Mouse (Mus musculus): ENCODE results near the gene Axl. TPM values are rescaled to one million over a fixed set of nuclear protein-coding genes. Genes with fewer than 3 reads are reported as not detected.
A peak's percentile ranks its signal among the peaks of the same experiment; 100 is the strongest.

The Axl gene
- polyA plus RNA-seq, 1 experiment from 2014 or later: 69.8 TPM

DNA sequence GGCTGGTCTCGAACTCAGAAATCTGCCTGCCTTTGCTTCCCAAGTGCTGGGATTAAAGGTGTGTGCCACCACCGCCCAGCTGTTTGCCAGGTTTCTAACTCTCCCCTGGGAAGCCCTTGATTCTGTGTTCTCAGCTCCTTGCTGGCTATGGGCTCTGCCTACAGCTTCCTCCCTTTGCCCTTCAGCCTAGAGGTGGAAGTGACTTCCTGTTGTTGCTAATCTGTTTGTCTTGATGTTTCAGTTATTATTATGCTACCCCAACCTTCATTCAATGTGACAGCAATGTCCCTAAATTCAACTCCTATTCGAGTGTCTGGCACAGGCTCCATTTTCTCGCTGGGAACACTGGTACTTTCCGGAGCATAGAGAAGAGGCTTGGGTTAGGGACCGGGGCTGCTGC, 22.4 kb downstream of the Axl start:
- Histone ChIP-seq H3K27me3 (replicated peaks) (no peaks in the 10 kb centered on the region), H3K9me3 (no peaks in the 10 kb centered on the region), H3K4me3 (replicated peaks) (no peak overlapping the region), H3K9ac (no peak overlapping the region), H3K27ac (no peak overlapping the region), H3K4me2 (replicated peaks) (no peak overlapping the region), H3K4me1 (replicated peaks) (no peaks in the 10 kb centered on the region), H3K36me3 (peaks cover 33% of the 10 kb centered on the region; the same call in 1 of the 2 replicates)
- no peak for ATAC-seq
- WGBS: 86% methylated on average over 6 of the region's 6 CpGs

DNA sequence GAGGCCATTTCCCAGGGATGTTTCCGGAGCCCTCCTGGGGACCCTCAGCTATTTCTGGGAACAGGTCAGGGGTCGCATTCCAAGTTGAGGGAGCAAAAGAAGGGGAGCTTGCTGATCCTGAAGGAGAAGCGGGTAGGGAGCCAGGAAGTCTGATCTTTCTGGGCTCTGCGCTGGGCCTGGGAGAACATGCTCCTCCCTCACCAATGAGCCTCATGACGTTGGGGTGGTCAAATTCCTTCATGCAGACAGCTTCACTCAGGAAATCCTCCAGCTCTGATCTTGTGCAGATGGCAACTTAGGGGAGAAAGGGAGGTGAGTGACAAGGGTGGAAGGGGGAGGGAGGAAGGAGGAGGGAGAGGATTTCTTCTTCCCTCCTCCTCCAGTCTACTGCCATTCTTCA, 24.3 kb downstream of the Axl start:
- Histone ChIP-seq H3K9me3 (no peaks in the 10 kb centered on the region), H3K27me3 (replicated peaks) (no peaks in the 10 kb centered on the region), H3K4me2 (replicated peaks) (no peak overlapping the region), H3K4me1 (replicated peaks) (no peaks in the 10 kb centered on the region), H3K36me3 (peaks cover 21% of the 10 kb centered on the region; the same call in 1 of the 2 replicates), H3K9ac (no peak overlapping the region), H3K4me3 (replicated peaks) (no peak overlapping the region), H3K27ac (peak overlapping the region; percentile 28; the same call in 1 of the 2 replicates)
- 49% methylated on average over 5 of the region's 5 CpGs for WGBS
- peak; percentile 46; the same call in 1 of the 2 replicates for ATAC-seq

DNA sequence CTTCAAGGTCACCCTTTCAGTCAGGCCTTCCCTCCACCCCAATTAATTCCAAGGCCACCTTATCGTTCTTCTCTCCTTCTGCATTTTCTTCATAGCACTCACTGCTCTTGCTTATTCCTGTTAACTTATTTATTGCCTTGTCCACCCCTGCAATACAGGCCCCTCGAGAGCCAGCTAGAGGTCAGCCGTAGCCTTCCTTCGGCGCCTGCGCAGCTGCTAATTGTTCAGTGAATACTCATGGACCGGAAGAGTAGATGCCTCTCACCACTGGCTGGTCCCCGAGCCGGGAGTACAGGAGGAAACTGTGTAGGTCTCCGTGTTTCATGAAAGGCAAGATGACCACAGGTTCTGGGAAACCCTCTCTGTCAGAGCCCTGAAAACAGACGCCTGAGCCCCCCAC, 24.8 kb downstream of the Axl start:
- Histone ChIP-seq H3K9ac (no peak overlapping the region), H3K9me3 (no peaks in the 10 kb centered on the region), H3K27ac (peak overlapping the region; percentile 28; the same call in 1 of the 2 replicates), H3K4me2 (replicated peaks) (no peak overlapping the region), H3K4me1 (replicated peaks) (no peaks in the 10 kb centered on the region), H3K27me3 (replicated peaks) (no peaks in the 10 kb centered on the region), H3K4me3 (replicated peaks) (no peak overlapping the region), H3K36me3 (peaks cover 19% of the 10 kb centered on the region)
- 54% methylated on average over 11 of the region's 11 CpGs for WGBS
- no peak for ATAC-seq

- H3K27ac ChIP-seq: no peak overlapping the region
- H3K4me2 ChIP-seq (replicated peaks): no peak overlapping the region
- H3K27me3 ChIP-seq (replicated peaks): no peaks in the 10 kb centered on the region
- no peak overlapping the region for H3K9ac ChIP-seq
- ATAC-seq: no peak
- H3K4me3 ChIP-seq (replicated peaks): no peak overlapping the region
- no peaks in the 10 kb centered on the region for H3K9me3 ChIP-seq
- H3K4me1 ChIP-seq (replicated peaks): no peaks in the 10 kb centered on the region
- 74% methylated on average over 10 of the region's 10 CpGs for WGBS
- H3K36me3 ChIP-seq: peaks cover 10% of the 10 kb centered on the region
Observed at GRCm38 (mm10) chr7:25761354-25761753, 27.2 kb downstream of the Axl start.

DNA sequence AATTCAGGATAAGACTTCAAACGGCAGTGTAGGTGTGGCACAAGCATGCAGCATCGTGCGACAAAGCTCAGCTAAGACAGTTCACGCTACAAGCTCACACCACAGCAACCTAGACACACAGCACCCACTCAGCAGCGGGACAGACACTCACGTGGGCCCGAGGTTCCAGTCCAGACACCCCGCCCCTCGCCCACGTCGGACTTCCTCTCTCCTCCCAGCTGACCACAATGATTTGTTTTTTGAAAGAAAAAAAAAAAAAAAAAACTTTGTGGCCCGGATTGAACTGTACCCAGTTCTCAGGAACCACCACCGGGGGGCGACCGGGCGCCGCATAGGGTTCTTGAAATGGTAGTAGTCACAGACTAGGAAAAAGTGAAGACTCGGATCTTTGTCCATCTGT, 32.5 kb downstream of the Axl start:
- peak overlapping the region; percentile 17; the same call in 1 of the 2 replicates for H3K9ac ChIP-seq
- peaks cover 16% of the 10 kb centered on the region; the same call in 1 of the 2 replicates for H3K4me1 ChIP-seq (replicated peaks)
- H3K27ac ChIP-seq: peak overlapping the region; percentile 98
- WGBS: under 1% methylated on average over 18 of the region's 18 CpGs
- H3K36me3 ChIP-seq: peaks cover 9% of the 10 kb centered on the region
- H3K4me3 ChIP-seq (replicated peaks): peak overlapping the region; percentile 77
- ATAC-seq: peak; percentile 35
- H3K9me3 ChIP-seq: no peaks in the 10 kb centered on the region
- peak overlapping the region; percentile 87 for H3K4me2 ChIP-seq (replicated peaks)
- no peaks in the 10 kb centered on the region for H3K27me3 ChIP-seq (replicated peaks)

DNA sequence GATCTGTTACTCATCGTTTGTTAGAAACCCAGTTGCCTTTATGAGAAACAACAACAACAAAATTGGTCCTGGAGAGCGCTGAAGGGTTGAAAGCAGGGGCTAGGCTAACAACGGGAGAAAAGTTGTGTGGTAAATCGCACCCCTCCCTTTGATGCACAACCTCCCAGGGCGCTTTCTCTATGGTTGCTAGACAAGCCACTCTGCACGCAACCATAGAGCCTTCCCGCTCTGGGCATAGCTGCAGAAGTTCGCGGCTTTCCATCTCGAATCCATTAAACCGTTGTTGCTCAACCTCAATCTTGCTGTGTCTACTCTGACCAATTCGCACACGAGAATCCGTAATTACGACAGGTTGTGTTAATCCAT, 33.1 kb downstream of the Axl start:
- Histone ChIP-seq H3K27me3 (replicated peaks) (no peaks in the 10 kb centered on the region), H3K36me3 (peaks cover 12% of the 10 kb centered on the region), H3K9me3 (no peaks in the 10 kb centered on the region), H3K4me1 (replicated peaks) (peaks cover 16% of the 10 kb centered on the region; the same call in 1 of the 2 replicates), H3K4me3 (replicated peaks) (peak overlapping the region; percentile 77), H3K9ac (peak overlapping the region; percentile 17), H3K27ac (peak overlapping the region; percentile 98), H3K4me2 (replicated peaks) (peak overlapping the region; percentile 87)
- ATAC-seq: peak; percentile 63
- WGBS: 0% methylated on average over 15 of the region's 15 CpGs

- peak within 1 kb of the TSS; percentile 77 for H3K4me3 ChIP-seq (replicated peaks)
- H3K9me3 ChIP-seq: no peaks in the 10 kb centered on the region
- ATAC-seq: peak; percentile 95
- H3K36me3 ChIP-seq: peaks cover 15% of the 10 kb centered on the region
- WGBS: under 1% methylated on average over 55 of the region's 55 CpGs
- H3K9ac ChIP-seq: peak within 1 kb of the TSS; percentile 92
- H3K27ac ChIP-seq: peak within 1 kb of the TSS; percentile 98
- no peaks in the 10 kb centered on the region for H3K27me3 ChIP-seq (replicated peaks)
- H3K4me2 ChIP-seq (replicated peaks): peak within 1 kb of the TSS; percentile 87
- peaks cover 16% of the 10 kb centered on the region; the same call in 1 of the 2 replicates for H3K4me1 ChIP-seq (replicated peaks)
Observed at GRCm38 (mm10) chr7:25754738-25755467, 33.6 kb downstream of the Axl start, which contains the start of gene Hnrnpul1. Gene Hnrnpul1 (minus strand): TSS chr7:25754757.

- no peaks in the 10 kb centered on the region for H3K27me3 ChIP-seq (replicated peaks)
- H3K4me1 ChIP-seq (replicated peaks): peaks cover 16% of the 10 kb centered on the region; the same call in 1 of the 2 replicates
- peak overlapping the region; percentile 77 for H3K4me3 ChIP-seq (replicated peaks)
- peaks cover 20% of the 10 kb centered on the region for H3K36me3 ChIP-seq
- H3K9ac ChIP-seq: peak overlapping the region; percentile 92
- ATAC-seq: no peak
- H3K4me2 ChIP-seq (replicated peaks): peak overlapping the region; percentile 79; the same call in 1 of the 2 replicates
- WGBS: 1% methylated on average over 30 of the region's 30 CpGs
- H3K27ac ChIP-seq: peak overlapping the region; percentile 98
- H3K9me3 ChIP-seq: no peaks in the 10 kb centered on the region
Observed at GRCm38 (mm10) chr7:25754439-25754737, 34.1 kb downstream of the Axl start.

GRCm38 (mm10) chr7:25753643-25754438, 34.7 kb downstream of the Axl start:
- Histone ChIP-seq H3K36me3 (peaks cover 21% of the 10 kb centered on the region), H3K4me2 (replicated peaks) (peak overlapping the region; percentile 79), H3K4me1 (replicated peaks) (peaks cover 16% of the 10 kb centered on the region; the same call in 1 of the 2 replicates), H3K9me3 (no peaks in the 10 kb centered on the region), H3K9ac (peak overlapping the region; percentile 92), H3K27ac (peak overlapping the region; percentile 98), H3K27me3 (replicated peaks) (no peaks in the 10 kb centered on the region), H3K4me3 (replicated peaks) (peak overlapping the region; percentile 77)
- peak; percentile 8 for ATAC-seq
- under 1% methylated on average over 46 of the region's 46 CpGs for WGBS

DNA sequence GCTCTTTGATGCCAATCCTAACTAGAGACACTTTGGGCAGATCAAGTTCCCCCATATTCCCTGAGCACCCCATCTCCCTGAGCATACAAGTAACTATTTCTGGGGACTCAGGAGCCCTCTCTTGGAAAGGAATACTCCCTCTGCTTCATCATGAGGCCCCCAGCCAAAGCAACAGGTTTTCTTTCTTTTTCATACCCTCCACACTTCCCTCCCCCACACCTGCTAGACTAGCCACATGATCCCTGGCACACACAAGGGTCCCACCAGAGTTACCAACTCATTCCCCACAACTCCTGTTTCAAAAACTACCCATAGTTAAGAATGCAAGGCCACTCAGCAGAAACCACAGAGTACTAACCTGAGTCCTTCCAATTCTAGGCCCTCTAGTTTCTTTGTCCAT, 35.4 kb downstream of the Axl start:
- Histone ChIP-seq H3K4me3 (replicated peaks) (peak overlapping the region; percentile 77), H3K4me1 (replicated peaks) (peaks cover 16% of the 10 kb centered on the region; the same call in 1 of the 2 replicates), H3K9ac (peak overlapping the region; percentile 92), H3K4me2 (replicated peaks) (peak overlapping the region; percentile 79), H3K36me3 (peaks cover 22% of the 10 kb centered on the region), H3K27ac (peak overlapping the region; percentile 98; the same call in 1 of the 2 replicates), H3K27me3 (replicated peaks) (no peaks in the 10 kb centered on the region), H3K9me3 (no peaks in the 10 kb centered on the region)
- ATAC-seq: no peak

GRCm38 (mm10) chr7:25746844-25747243, 41.7 kb downstream of the Axl start:
- H3K4me1 ChIP-seq (replicated peaks): peaks cover 1% of the 10 kb centered on the region; the same call in 1 of the 2 replicates
- no peak overlapping the region for H3K9ac ChIP-seq
- H3K4me2 ChIP-seq (replicated peaks): no peak overlapping the region
- no peaks in the 10 kb centered on the region for H3K9me3 ChIP-seq
- WGBS: 65% methylated on average over 3 of the region's 3 CpGs
- no peaks in the 10 kb centered on the region for H3K27me3 ChIP-seq (replicated peaks)
- ATAC-seq: no peak
- no peak overlapping the region for H3K27ac ChIP-seq
- H3K4me3 ChIP-seq (replicated peaks): no peak overlapping the region
- H3K36me3 ChIP-seq: peaks cover 75% of the 10 kb centered on the region

DNA sequence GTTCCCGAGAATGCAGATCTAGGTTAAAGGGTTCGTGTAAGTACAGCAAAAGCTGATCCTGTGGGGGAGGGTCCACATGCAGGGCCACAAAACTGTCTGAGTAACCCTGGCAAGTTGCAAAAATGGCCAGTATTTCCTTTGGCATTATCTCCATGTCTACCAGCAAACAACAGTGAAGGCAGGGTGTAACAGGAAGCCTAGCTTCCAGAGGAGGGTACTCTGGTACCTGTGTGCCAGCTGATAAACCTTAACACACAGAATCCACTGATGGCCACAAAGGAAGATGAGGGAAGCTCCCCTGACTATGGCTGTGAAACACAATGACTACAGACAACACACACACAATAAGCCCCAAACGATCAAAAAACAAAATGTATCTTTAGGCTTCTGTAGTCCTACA, 50.2 kb downstream of the Axl start:
- Histone ChIP-seq H3K4me2 (replicated peaks) (no peak overlapping the region), H3K4me3 (replicated peaks) (no peak overlapping the region), H3K4me1 (replicated peaks) (no peaks in the 10 kb centered on the region), H3K27ac (no peak overlapping the region), H3K9ac (no peak overlapping the region), H3K36me3 (peaks cover 79% of the 10 kb centered on the region), H3K9me3 (no peaks in the 10 kb centered on the region), H3K27me3 (replicated peaks) (no peaks in the 10 kb centered on the region)
- no peak for ATAC-seq
- WGBS: 90% methylated on average over 3 of the region's 3 CpGs

All from intestine, embryonic 15.5 days (tissue).